Mouse (Mus musculus) stomach, embryonic 14.5 days (tissue): Measurements from ENCODE around the gene Sema4c. TPM values are rescaled to one million over a fixed set of nuclear protein-coding genes. Genes with fewer than 3 reads are reported as not detected.

Experiments used
- ATAC-seq: fragments of 200-750 bp; cut with Nextera tagmentation; 2 replicates; pipeline ENCODE4 v1.8.0; 2017; ENCODE audit warnings: low read depth, moderate TSS enrichment; ENCODE audit not compliant: insufficient number of reproducible peaks, insufficient read depth, low FRiP score
- H3K27ac ChIP-seq: fragments of 300-500 bp; sonication (generic); 2 replicates; pipeline ENCODE4 v1.5.1; 2014; ENCODE audit warnings: mild to moderate bottlenecking, low read length, moderate library complexity, mixed read lengths
- H3K27me3 ChIP-seq: fragments of 300-500 bp; sonication (generic); 2 replicates; pipeline ENCODE4 v1.6.1; 2014; ENCODE audit warnings: low read length, control low read depth, mixed read lengths; ENCODE audit not compliant: control insufficient read depth, insufficient read depth
- H3K36me3 ChIP-seq: fragments of 300-500 bp; sonication (generic); 2 replicates; pipeline ENCODE4 v1.6.1; 2014; ENCODE audit warnings: mild to moderate bottlenecking, control low read depth, low read length, moderate library complexity, mixed read lengths; ENCODE audit not compliant: control insufficient read depth, insufficient read depth
- H3K4me1 ChIP-seq: fragments of 300-500 bp; sonication (generic); 2 replicates; pipeline ENCODE4 v1.6.1; 2014; ENCODE audit warnings: low read length, control low read depth, mixed read lengths; ENCODE audit not compliant: control insufficient read depth, insufficient read depth
- H3K4me2 ChIP-seq: fragments of 300-500 bp; sonication (generic); replicated peaks from 2 replicates; pipeline ENCODE4 v1.6.1; 2014; ENCODE audit warnings: low read depth, low read length, control low read depth
- H3K4me3 ChIP-seq: fragments of 300-500 bp; sonication (generic); 2 replicates; pipeline ENCODE4 v1.5.1; 2014; ENCODE audit warnings: low read depth, low read length, control low read depth
- H3K9ac ChIP-seq: fragments of 300-500 bp; sonication (generic); replicated peaks from 2 replicates; pipeline ENCODE4 v1.6.1; 2014; ENCODE audit warnings: low read depth, mild to moderate bottlenecking, control low read depth, low read length, moderate library complexity, mixed read lengths
- H3K9me3 ChIP-seq: fragments of 300-500 bp; sonication (generic); 2 replicates; pipeline ENCODE4 v1.6.1; 2016; ENCODE audit warnings: low read depth, low read length, control low read depth; ENCODE audit not compliant: control insufficient read depth
- WGBS: fragments of 180-500 bp; shearing (Covaris S2); extraction: QIAGEN DNeasy Blood & Tissue Kit; methylation state at CpG from one replicate; pipeline ENCODE4 v1.1.7; 2014; 5-methylcytosine and 5-hydroxymethylcytosine counted together
- polyA plus RNA-seq: library from polyadenylated mRNA; unstranded; fragments of >200 nt; fragmentation: Nextera tagmentation; extraction: Ambion mirVana; gene quantifications from 2 replicates; pipeline ENCODE4 v1.2.1, GENCODE M21; 2014

Sema4c gene
- polyA plus RNA-seq, 1 experiment from 2014 or later = 4.2 TPM

DNA sequence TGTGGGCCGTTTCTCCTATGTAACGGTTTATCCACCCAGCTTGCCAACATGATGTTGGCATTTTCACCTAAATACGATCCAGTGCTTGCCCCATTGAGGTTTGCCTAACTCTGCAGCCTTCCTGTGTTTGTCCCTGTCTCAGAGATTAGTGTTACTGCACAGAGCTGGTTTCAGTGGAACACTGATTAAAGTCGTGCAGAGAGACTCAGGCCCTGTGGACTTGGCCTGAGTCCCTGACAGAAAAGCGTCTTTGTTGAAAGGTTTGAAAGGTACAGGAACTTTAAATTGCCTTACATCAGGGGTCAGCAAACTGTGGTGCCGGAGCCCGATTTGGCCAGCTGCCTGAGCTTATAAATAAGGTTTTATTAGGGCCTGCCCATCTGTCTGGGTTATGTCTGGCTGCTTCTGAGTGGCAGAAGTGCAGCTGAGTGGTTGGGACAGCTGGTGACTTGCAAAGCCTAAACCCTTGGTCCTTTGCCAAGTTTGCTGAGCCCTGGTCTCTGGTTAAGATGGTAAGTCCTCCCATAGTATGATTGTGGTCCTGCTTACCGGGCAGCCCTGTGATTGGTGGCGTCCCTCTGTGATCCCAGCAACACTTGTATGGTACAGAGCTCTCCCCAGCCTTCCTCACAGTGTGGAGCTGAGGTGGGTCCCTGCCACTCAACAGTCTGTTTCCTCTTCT, 34.7 kb downstream of the Sema4c start:
- WGBS = 39% methylated on average over 9 of the region's 9 CpGs
- Histone ChIP-seq H3K9me3 (no peaks in the 10 kb centered on the region), H3K36me3 (peaks cover 45% of the 10 kb centered on the region), H3K27ac (peak overlapping the region; percentile 76), H3K9ac (no peak overlapping the region), H3K4me2 (no peak overlapping the region), H3K27me3 (no peaks in the 10 kb centered on the region), H3K4me3 (no peak overlapping the region), H3K4me1 (peaks cover 10% of the 10 kb centered on the region; the same call in 1 of the 2 replicates)
- ATAC-seq = peak; percentile 53; the same call in 1 of the 2 replicates

DNA sequence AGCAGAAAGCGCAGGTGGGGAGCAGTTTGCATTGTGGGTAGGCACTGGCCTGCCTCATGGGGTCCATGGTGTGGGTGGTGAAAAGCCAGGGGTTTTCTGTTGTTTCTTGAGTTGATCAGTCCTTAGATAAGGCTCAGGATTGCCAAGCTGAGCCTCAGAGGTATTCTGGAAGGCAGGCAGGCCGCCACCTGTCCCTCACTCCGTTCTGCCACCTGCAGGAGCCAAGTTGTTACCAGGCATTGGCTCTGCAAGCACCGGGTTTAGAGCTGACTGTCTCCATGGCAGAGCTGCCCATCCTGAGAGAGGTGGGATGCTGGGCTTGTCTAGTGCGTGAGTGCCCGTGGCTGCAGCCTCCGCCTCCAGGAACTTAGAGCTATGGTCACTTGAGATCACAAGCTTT, 35.9 kb downstream of the Sema4c start:
- Histone ChIP-seq H3K4me2 (no peak overlapping the region), H3K27me3 (no peaks in the 10 kb centered on the region), H3K9ac (no peak overlapping the region), H3K27ac (peak overlapping the region; percentile 33; the same call in 1 of the 2 replicates), H3K4me3 (no peak overlapping the region), H3K9me3 (no peaks in the 10 kb centered on the region), H3K36me3 (peaks cover 49% of the 10 kb centered on the region), H3K4me1 (peaks cover 10% of the 10 kb centered on the region; the same call in 1 of the 2 replicates)
- 88% methylated on average over 7 of the region's 7 CpGs for WGBS
- no peak for ATAC-seq

- WGBS = 70% methylated on average over 11 of the region's 11 CpGs
- Histone ChIP-seq H3K4me2 (no peak overlapping the region), H3K27ac (no peak overlapping the region), H3K9me3 (no peaks in the 10 kb centered on the region), H3K9ac (no peak overlapping the region), H3K4me3 (no peak overlapping the region), H3K27me3 (no peaks in the 10 kb centered on the region), H3K4me1 (peaks cover 12% of the 10 kb centered on the region), H3K36me3 (peaks cover 41% of the 10 kb centered on the region)
- ATAC-seq = no peak
Observed at GRCm38 (mm10) chr1:36519626-36520025, 38.5 kb downstream of the Sema4c start.

- no peaks in the 10 kb centered on the region for H3K27me3 ChIP-seq
- no peak overlapping the region for H3K27ac ChIP-seq
- H3K36me3 ChIP-seq = peaks cover 41% of the 10 kb centered on the region
- peaks cover 22% of the 10 kb centered on the region for H3K4me1 ChIP-seq
- no peak overlapping the region for H3K4me3 ChIP-seq
- WGBS = 84% methylated on average over 3 of the region's 3 CpGs
- no peak overlapping the region for H3K4me2 ChIP-seq
- no peaks in the 10 kb centered on the region for H3K9me3 ChIP-seq
- no peak for ATAC-seq
- no peak overlapping the region for H3K9ac ChIP-seq
Observed at GRCm38 (mm10) chr1:36518259-36518658, 39.9 kb downstream of the Sema4c start.

DNA sequence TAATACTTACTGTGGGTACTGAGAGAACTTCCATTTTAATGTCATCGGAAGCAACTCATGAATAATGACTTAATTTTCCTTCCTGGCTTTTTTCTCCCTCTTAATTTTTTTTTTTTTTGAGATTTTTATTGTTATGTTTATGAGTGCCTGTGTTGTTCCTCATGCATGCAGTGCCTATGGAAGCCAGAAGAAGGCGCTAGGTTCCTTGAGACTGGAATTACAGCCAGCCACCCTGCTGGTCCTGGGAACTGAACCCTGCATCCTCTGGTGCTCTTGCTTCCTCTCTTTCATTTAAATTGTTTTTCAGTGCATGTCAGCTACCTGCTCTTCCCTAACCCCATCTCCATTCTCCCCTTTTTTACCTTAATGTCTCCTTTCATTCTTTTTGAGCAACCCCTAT, 44.4 kb downstream of the Sema4c start:
- Histone ChIP-seq H3K27ac (no peak overlapping the region), H3K9me3 (no peaks in the 10 kb centered on the region), H3K36me3 (peaks cover 11% of the 10 kb centered on the region), H3K4me3 (peak overlapping the region; percentile 82; the same call in 1 of the 2 replicates), H3K4me1 (peaks cover 19% of the 10 kb centered on the region), H3K9ac (no peak overlapping the region), H3K4me2 (peak overlapping the region; percentile 96), H3K27me3 (no peaks in the 10 kb centered on the region)
- 50% methylated on average over 2 of the region's 2 CpGs for WGBS
- ATAC-seq = no peak

GRCm38 (mm10) chr1:36513310-36513709, 44.8 kb downstream of the Sema4c start:
- 0 out of 2 replicates have a peak overlapping the region, but pooled peaks have one; percentile 81 for H3K9ac ChIP-seq
- peak overlapping the region; percentile 82 for H3K4me3 ChIP-seq
- peak overlapping the region; percentile 96 for H3K4me2 ChIP-seq
- no peak for ATAC-seq
- H3K27me3 ChIP-seq = no peaks in the 10 kb centered on the region
- H3K9me3 ChIP-seq = no peaks in the 10 kb centered on the region
- H3K4me1 ChIP-seq = peaks cover 19% of the 10 kb centered on the region
- H3K36me3 ChIP-seq = peaks cover 7% of the 10 kb centered on the region
- 3% methylated on average over 1 of the region's 1 CpGs for WGBS
- no peak overlapping the region for H3K27ac ChIP-seq

- Histone ChIP-seq H3K27ac (peak overlapping the region; percentile 67; the same call in 1 of the 2 replicates), H3K36me3 (peaks cover 4% of the 10 kb centered on the region; the same call in 1 of the 2 replicates), H3K9ac (peak overlapping the region; percentile 81), H3K27me3 (no peaks in the 10 kb centered on the region), H3K4me1 (peaks cover 19% of the 10 kb centered on the region), H3K4me3 (peak overlapping the region; percentile 82), H3K4me2 (peak overlapping the region; percentile 96), H3K9me3 (no peaks in the 10 kb centered on the region)
- no peak for ATAC-seq
- WGBS = 1% methylated on average over 16 of the region's 16 CpGs
Observed at GRCm38 (mm10) chr1:36512966-36513280, 45.2 kb downstream of the Sema4c start.

- Histone ChIP-seq H3K27ac (peak overlapping the region; percentile 99), H3K4me2 (peak overlapping the region; percentile 96), H3K36me3 (peaks cover 7% of the 10 kb centered on the region; the same call in 1 of the 2 replicates), H3K4me1 (peaks cover 19% of the 10 kb centered on the region), H3K4me3 (peak overlapping the region; percentile 82), H3K27me3 (no peaks in the 10 kb centered on the region), H3K9ac (peak overlapping the region; percentile 81), H3K9me3 (no peaks in the 10 kb centered on the region)
- WGBS = under 1% methylated on average over 96 of the region's 126 CpGs
- peak; percentile 51 for ATAC-seq
Observed at GRCm38 (mm10) chr1:36512089-36512965, 45.8 kb downstream of the Sema4c start.
